Mouse (Mus musculus): ENCODE measurements around the gene Clk1. TPM values are rescaled to one million over a fixed set of nuclear protein-coding genes. Genes with fewer than 3 reads are reported as not detected.
"Not testable (repeated sequence)": the region's sequence is repeated elsewhere in the genome, so short reads cannot be mapped to it uniquely, and the experiment has no call there.

Clk1 gene
- total RNA-seq, 2 experiments from 2014 or later = 56.7 to 80.5 TPM

DNA sequence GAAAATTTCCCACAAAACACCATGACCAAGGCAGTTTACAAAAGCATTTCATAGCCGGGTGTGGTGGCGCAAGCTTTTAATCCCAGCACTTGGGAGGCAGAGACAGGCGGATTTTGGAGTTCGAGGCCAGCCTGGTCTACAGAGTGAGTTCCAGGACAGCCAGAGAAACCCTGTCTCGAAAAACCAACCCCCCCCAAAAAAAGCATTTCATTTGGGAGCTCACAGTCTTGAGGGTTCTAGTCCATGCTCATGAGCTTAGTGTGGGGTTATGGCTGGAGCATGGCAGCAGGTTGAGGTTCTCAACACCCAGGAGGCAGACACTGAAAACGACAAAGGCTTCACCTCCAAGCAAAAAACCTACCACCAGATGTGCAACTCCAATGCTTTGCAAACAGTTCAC is 15.7 kb downstream of the Clk1 start:
- no peak for DNase-seq (ENCODE audit: low spot score in 2 of 2)

GRCm38 (mm10) chr1:58407321-58407720 is 16.5 kb downstream of the Clk1 start:
- no peak for DNase-seq (ENCODE audit: low spot score in 2 of 2)

DNA sequence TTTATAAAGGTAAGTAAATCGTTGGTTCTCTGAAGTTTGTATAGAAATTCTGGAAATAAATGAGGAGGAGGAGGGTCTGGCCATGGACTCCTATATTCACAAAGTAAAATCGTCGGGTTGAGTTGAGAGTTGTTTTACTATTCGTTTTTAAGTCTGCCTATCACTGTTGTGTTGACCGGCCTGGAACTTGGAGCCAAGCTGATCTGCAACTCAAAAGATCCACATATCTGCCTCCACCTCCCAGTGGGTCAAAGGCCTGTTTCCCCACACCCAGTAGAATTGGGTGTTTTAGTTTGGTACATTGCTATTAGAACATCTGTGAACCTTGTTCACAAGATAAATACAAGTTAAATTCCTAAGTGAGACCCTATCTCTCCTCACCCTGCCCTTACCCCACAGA is 20.1 kb downstream of the Clk1 start:
- DNase-seq (ENCODE audit: low spot score in 2 of 2) = no peak

DNA sequence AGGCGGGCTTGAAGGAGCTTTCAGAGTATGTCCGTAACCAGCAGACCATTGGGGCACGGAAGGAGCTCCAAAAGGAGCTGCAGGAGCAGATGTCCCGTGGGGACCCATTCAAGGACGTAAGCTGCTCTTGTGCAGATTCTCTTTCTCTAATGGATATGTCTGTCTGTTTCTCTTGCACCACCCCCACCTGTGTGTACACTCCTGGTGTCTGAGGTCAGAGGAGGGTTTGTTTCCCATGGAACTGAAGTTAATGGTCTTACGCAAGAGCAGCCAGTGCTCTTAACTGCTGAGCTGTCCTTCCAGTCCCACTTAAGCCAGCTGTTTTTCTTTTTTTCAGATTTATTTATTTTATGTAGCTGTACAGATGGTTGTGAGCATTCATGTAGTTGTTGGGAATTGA is 22.5 kb downstream of the Clk1 start:
- no peak for DNase-seq (ENCODE audit: low spot score in 2 of 2)

DNA sequence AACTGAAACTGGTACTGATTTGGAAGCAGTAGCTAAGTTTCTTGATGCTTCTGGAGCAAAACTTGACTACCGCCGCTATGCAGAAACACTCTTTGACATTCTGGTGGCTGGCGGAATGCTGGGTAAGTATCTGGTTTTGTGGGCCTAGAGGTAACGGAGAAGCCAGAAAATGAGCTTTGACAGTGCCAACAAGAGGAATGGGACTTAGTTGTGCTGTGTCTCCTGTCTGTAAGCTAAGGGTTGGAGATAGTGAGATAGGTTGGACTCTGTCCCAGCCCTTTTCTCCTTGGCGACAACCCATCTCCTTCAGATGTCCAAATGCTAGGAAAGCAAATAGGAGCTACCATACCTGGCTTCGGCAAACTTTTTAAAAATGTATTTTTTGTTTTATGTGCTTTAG is 26.1 kb downstream of the Clk1 start:
- no peak for DNase-seq (ENCODE audit: low spot score in 2 of 2)

DNA sequence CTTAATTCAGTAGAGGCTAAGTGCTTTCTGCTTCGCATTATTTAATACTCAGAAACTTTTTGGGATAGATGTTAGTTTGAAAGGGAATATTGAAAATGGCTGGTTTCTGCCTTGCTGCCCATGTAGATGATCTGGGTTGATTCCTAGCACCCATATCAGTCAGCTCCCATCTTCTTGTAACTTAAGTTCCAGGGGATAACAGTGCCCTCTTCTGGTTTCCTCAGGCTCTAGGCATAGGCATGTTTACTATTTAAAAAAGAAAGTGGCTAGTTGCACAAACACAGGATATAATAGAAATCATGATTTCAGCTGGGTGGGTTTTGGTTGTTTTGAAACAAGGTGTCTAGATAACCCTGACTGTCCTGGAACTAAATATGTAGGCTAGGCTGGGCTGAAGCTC is 27.7 kb downstream of the Clk1 start:
- no peak for DNase-seq (ENCODE audit: low spot score in 2 of 2)

DNA sequence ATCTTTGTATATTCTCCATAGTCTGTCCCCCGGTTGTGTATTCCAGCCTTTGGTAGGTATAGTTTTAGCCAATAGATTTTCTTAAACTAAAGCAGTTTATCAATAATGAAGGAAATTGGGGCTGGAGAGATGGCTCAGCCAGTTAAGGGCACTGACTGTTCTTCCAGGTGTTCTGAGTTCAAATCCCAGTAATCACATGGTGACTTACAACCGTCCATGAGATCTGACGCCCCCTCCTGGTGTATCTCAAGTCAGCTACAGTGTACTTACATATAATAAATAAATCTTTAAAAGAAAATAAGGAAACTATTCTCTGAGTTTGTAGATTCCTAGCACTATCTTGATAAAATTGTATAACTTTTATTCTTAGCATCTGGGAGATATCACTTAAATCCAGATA is 28.5 kb downstream of the Clk1 start:
- DNase-seq (ENCODE audit: low spot score in 2 of 2) = no peak

GRCm38 (mm10) chr1:58393284-58394195 is 30.3 kb downstream of the Clk1 start:
- peak; percentile 40 to 61 for DNase-seq (ENCODE audit: low spot score in 2 of 2)

DNA sequence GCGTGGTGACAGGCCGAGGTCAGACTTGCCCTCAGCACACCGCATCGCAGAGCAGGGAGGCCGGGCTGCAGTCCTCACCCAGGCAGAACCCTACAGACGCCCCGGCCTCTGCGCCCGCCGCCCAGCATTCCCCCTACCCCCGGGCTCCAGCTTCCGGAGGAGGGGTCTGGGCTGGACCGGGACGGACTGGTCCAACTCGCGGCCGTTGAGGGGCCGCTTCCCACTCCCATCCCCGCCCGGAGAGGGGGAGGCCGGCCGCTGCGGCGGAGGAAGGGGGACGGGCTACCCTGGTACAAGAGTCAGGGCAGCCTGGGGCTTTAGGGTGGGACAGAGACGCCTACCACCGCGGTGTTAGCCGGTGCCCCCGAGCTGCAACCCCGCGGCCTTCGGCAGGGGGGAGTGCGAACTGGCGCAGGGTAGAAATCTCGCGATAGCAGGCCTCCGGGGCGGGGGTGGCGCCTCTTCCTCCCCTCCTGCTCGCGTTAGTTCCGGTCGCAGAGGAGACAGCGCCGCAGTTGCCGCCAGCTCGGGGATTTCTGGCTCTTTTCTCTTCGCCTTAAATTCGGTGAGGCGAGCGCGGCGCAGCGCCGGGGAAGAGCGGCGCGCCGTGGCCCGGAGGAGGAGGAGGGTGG is 31.1 kb downstream of the Clk1 start, which contains the start of gene Bzw1:
TSS of gene Bzw1 (plus strand) at position 247 of the 632 bp plus-strand sequence.
- DNase-seq (ENCODE audit: low spot score in 2 of 2) = peak; percentile 94 to 95

- DNase-seq (ENCODE audit: low spot score in 2 of 2) = no peak
Measured at GRCm38 (mm10) chr1:58392268-58392651, 31.6 kb downstream of the Clk1 start.

- no peak for DNase-seq (ENCODE audit: low spot score in 2 of 2)
Measured at GRCm38 (mm10) chr1:58391421-58392267, 32.2 kb downstream of the Clk1 start.

- no peak for DNase-seq (ENCODE audit: low spot score in 2 of 2)
Measured at GRCm38 (mm10) chr1:58382586-58383281, 41.1 kb downstream of the Clk1 start.

DNA sequence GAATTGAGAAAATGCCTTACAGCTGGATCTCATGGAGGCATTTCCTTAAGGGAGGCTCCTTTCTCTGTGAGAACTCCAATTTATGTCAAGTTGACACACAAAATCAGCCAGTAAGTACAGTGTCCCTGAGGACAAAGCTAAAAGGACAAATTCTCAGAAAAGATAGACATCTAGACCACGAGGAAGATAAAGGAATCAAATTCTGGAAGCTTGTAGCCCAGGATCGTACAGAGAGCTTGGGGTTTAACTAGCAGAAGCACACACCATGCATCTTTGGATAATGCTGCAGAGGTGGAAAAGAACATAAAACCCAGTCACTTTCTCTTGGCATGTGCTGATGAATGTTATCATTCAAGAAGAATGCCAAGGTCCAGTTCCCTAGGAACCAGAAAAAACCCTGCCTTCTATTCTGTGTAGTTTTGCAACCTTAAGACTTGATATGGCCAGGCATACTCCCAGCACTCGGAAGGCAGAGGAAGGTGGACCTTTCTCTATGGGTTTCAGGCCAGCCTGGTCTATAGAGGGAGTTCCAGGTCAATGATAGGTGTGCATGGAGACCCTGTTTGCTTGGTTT is 48.2 kb downstream of the Clk1 start:
- DNase-seq (ENCODE audit: low spot score in 2 of 2) = no peak

DNA sequence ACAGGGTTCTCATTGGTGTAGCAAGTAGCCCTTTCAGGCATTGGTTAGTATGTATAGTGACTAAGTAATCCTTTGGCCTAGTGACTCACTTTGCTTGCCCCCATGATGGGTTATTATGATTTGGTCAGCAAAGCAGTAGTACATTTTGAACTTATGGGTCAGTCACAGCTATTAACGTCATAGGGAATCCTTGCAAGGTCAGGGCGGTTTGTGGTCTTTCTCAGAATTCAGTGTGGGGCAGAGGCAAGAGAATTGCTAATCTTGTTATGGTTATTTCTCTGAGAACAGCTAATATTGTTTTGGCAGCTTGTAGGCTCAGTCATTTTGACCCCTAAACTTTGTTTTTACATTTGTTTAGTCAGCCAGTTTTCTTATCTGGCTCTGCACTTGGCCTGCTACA is 49.6 kb downstream of the Clk1 start:
- not testable (repeated sequence) for DNase-seq (ENCODE audit: low spot score in 2 of 2)

- no peak for DNase-seq (ENCODE audit: low spot score in 2 of 2)
Measured at GRCm38 (mm10) chr1:58369716-58370115, 54.1 kb downstream of the Clk1 start.

GRCm38 (mm10) chr1:58366737-58367471 is 57.0 kb downstream of the Clk1 start:
- no peak for DNase-seq (ENCODE audit: low spot score in 2 of 2)

- DNase-seq (ENCODE audit: low spot score in 2 of 2) = no peak
Measured at GRCm38 (mm10) chr1:58365829-58366228, 58.0 kb downstream of the Clk1 start.

DNA sequence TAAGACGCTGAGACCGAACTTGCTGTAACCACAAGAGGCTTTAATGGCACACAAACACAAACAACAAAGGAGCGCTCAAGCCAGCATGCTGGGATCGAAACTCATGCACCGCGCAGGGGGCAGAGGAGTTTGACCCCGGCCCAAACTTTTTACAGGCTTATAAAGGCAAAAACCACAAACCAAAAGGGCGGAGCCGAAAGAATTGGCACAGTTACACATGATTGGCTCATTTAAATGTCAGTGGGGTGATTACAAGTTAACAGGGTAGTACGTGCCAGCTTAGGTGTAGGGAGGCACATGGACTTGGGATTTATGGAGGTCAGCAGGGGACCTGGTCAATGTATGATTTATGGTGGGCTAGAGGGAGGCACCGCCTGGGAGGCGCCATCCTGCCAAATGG is 59.3 kb downstream of the Clk1 start:
- DNase-seq (ENCODE audit: low spot score in 2 of 2) = no peak

- DNase-seq (ENCODE audit: low spot score in 2 of 2) = no peak
Measured at GRCm38 (mm10) chr1:58362296-58362695, 61.6 kb downstream of the Clk1 start.

Data from gastrocnemius, postnatal 4 days (tissue).